Mouse (Mus musculus) limb, embryonic 10.5 days (tissue): Measurements from ENCODE around the gene Myh7. TPM values are rescaled to one million over a fixed set of nuclear protein-coding genes. Genes with fewer than 3 reads are reported as not detected.
"Not testable (repeated sequence)": the region's sequence is repeated elsewhere in the genome, so short reads cannot be mapped to it uniquely, and the experiment has no call there.

Experiments used
- DNase-seq: peaks from one replicate; pipeline ENCODE4 v3.0.0-alpha.2; 2017; ENCODE audit warnings: low spot score
- H3K27ac ChIP-seq: fragments of 300-500 bp; sonication (generic); 2 replicates; pipeline ENCODE4 v1.5.1; 2016; ENCODE audit warnings: mild to moderate bottlenecking
- H3K27me3 ChIP-seq: fragments of 300-500 bp; sonication (generic); 2 replicates; pipeline ENCODE4 v1.6.1; 2016; ENCODE audit warnings: low read depth, mild to moderate bottlenecking; ENCODE audit not compliant: poor library complexity, severe bottlenecking
- H3K36me3 ChIP-seq: fragments of 300-500 bp; sonication (generic); 2 replicates; pipeline ENCODE4 v1.6.1; 2016; ENCODE audit warnings: mild to moderate bottlenecking, moderate library complexity
- H3K4me1 ChIP-seq: fragments of 300-500 bp; sonication (generic); 2 replicates; pipeline ENCODE4 v1.6.1; 2016
- H3K4me3 ChIP-seq: fragments of 300-500 bp; sonication (generic); 2 replicates; pipeline ENCODE4 v1.5.1; 2016; ENCODE audit warnings: mild to moderate bottlenecking, moderate library complexity
- H3K9me3 ChIP-seq: fragments of 300-500 bp; sonication (generic); replicated peaks from 2 replicates; pipeline ENCODE4 v1.6.1; 2016; ENCODE audit warnings: mild to moderate bottlenecking
- WGBS: fragments of 180-500 bp; shearing (Covaris S2); methylation state at CpG from one replicate; pipeline ENCODE4 v1.1.7; 2016; 5-methylcytosine and 5-hydroxymethylcytosine counted together
- polyA plus RNA-seq: library from polyadenylated mRNA; unstranded; fragments of >200 nt; fragmentation: Nextera tagmentation; extraction: Ambion mirVana; gene quantifications from 2 replicates; pipeline ENCODE4 v1.2.1, GENCODE M21; 2016

The Myh7 gene
- polyA plus RNA-seq, 1 experiment from 2014 or later: 4.4 TPM

DNA sequence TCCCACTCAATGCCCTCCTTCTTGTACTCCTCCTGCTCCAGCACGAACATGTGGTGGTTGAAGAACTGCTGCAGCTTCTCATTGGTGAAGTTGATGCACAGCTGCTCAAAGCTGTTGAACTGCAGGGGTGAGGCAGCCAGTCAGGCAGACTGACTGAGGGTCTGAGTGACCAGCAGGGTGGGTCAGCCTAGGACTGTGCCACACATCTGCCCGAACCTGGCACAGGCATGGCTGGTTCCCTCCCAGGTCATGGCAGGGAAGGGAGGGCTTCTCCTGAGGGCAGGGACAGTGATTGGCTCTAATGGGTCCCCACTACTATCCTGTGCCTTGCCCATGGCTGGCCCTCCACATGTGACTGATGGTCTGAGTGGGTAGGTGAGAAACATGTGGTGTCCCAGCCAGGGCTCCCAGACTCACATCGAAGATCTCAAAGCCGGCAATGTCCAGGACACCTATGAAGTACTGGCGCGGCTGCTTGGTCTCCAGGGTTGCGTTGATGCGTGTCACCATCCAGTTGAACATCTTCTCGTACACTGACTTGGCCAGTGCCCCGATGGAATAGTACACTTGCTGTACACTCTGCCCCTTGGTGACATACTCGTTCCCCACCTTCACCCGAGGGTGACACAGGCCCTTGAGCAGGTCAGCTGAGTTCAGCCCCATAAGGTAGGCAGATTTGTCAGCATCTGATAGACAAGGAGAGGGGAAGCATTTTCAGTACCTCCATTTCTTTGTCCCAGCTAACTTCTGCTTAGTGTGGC lies 34.4 kb downstream of the Myh7 start:
- H3K36me3 ChIP-seq, H3K4me1 ChIP-seq, H3K27ac ChIP-seq, H3K27me3 ChIP-seq, H3K9me3 ChIP-seq, H3K4me3 ChIP-seq, DNase-seq: not testable (repeated sequence)
- 92% methylated on average over 12 of the region's 12 CpGs for WGBS

DNA sequence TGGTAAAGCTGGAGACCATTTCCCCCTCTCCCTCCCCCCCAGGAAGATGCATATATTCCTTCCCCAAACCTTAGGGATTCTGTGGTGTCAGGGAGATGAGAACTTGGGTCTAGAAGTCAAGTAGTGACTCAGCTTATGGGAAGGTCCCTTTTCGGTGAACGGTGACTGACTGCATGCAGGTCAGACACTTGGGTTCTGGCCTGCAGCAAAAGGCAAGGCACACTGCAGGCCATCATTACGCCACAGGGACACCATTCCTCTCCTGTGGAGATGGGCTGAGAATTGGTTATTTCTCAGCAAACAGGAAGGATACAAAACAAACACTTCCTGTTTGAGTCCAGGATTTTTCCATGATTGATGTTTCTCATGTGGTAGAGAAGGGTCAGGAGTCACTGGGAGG lies 35.2 kb downstream of the Myh7 start:
- Histone ChIP-seq H3K27me3 (no peaks in the 10 kb centered on the region), H3K4me1 (0 out of 2 replicates have a peak, but pooled peaks cover 5% of the 10 kb centered on the region), H3K27ac (no peak overlapping the region), H3K4me3 (no peak overlapping the region), H3K36me3 (no peaks in the 10 kb centered on the region), H3K9me3 (no peaks in the 10 kb centered on the region)
- no peak for DNase-seq
- WGBS: 95% methylated on average over 3 of the region's 3 CpGs

DNA sequence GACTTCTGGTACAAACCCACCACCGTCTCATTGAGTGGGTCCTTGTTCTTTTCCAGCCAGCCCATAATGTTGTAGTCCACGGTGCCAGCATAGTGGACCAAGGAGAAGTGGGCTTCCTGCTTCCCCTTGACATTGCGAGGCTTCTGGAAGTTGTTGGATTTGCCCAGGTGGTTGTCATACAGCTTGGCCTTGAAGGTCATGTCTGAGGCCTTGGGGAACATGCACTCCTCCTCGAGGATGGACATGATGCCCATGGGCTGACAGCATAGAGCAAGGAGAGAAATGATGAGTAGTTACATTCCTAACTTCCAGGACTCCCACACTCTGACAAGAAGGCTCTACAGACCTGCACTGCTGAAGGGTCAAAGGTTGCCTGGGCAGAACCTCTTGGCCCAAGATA lies 35.9 kb downstream of the Myh7 start:
- no peaks in the 10 kb centered on the region for H3K27me3 ChIP-seq
- 84% methylated on average over 4 of the region's 4 CpGs for WGBS
- H3K4me3 ChIP-seq: no peak overlapping the region
- no peak overlapping the region for H3K27ac ChIP-seq
- no peaks in the 10 kb centered on the region for H3K9me3 ChIP-seq
- no peak for DNase-seq
- H3K4me1 ChIP-seq: 0 out of 2 replicates have a peak, but pooled peaks cover 5% of the 10 kb centered on the region
- no peaks in the 10 kb centered on the region for H3K36me3 ChIP-seq

DNA sequence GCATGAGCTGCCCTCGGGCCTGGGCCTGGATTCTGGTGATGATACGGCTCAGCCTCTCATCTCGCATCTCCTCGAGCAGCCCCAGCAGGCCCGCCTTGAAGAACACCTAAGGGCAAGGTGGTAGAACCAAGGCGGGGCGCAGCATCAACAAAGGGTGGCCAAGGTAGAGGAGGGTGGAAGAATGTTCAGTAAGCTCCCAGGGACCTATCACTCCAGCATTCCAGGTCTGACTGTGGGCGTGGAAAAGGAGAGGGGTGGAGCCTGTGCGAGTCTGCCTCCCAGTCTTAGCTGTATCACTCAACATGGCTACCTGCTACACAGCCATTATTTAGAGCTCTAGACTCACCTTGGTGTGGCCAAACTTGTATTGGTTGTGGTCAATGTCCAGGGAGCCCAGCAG lies 37.9 kb downstream of the Myh7 start:
- 86% methylated on average over 9 of the region's 9 CpGs for WGBS
- 0 out of 2 replicates have a peak, but pooled peaks cover 5% of the 10 kb centered on the region for H3K4me1 ChIP-seq
- H3K4me3 ChIP-seq: no peak overlapping the region
- DNase-seq: no peak
- H3K9me3 ChIP-seq: no peaks in the 10 kb centered on the region
- H3K27ac ChIP-seq: no peak overlapping the region
- H3K27me3 ChIP-seq: no peaks in the 10 kb centered on the region
- H3K36me3 ChIP-seq: no peaks in the 10 kb centered on the region

DNA sequence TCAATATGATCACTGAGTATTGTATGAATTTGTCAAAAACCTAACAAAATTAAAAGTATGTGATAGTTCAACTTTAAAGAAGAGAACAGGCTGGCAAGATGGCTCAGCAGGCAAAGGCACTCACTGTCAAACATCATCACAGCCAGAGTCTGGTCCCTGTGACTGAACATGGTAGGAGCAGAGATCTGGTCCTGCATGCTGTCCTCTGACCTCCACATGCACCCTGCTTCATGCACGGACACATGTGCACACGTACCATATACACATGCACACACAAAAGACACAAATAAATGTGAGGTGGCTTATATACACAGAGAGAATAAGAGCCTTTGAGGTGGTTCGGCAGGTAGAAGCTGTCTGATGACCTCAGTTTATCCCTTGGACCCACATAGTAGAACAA lies 38.9 kb downstream of the Myh7 start:
- Histone ChIP-seq H3K27me3 (peaks cover 5% of the 10 kb centered on the region; the same call in 1 of the 2 replicates), H3K36me3 (no peaks in the 10 kb centered on the region), H3K9me3 (no peaks in the 10 kb centered on the region), H3K27ac (no peak overlapping the region), H3K4me3 (no peak overlapping the region), H3K4me1 (no peaks in the 10 kb centered on the region)
- no peak for DNase-seq
- 96% methylated on average over 3 of the region's 3 CpGs for WGBS

DNA sequence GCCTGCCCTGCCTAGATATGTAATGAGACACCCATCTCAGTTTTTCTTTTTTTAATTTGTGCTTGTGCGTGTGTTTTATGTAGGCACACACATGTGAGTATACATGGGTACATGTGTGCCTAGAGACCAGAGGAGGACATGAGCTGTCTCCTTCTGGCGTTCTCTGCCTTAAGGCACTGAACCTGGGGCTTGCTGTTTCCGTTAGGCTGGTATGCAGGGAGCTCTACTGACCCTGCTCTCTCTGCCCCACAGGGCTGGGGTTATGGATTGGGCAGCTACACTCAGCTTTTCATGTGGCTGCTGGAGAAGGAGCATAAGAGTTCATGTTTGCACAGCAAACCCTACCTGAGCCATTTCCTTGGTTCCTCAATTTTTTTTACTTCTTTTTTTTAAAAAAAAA lies 40.0 kb downstream of the Myh7 start:
- Histone ChIP-seq H3K4me3 (no peak overlapping the region), H3K36me3 (no peaks in the 10 kb centered on the region), H3K27ac (no peak overlapping the region), H3K9me3 (no peaks in the 10 kb centered on the region), H3K27me3 (peaks cover 12% of the 10 kb centered on the region; the same call in 1 of the 2 replicates), H3K4me1 (no peaks in the 10 kb centered on the region)
- no peak for DNase-seq
- WGBS: 86% methylated on average over 3 of the region's 3 CpGs

DNA sequence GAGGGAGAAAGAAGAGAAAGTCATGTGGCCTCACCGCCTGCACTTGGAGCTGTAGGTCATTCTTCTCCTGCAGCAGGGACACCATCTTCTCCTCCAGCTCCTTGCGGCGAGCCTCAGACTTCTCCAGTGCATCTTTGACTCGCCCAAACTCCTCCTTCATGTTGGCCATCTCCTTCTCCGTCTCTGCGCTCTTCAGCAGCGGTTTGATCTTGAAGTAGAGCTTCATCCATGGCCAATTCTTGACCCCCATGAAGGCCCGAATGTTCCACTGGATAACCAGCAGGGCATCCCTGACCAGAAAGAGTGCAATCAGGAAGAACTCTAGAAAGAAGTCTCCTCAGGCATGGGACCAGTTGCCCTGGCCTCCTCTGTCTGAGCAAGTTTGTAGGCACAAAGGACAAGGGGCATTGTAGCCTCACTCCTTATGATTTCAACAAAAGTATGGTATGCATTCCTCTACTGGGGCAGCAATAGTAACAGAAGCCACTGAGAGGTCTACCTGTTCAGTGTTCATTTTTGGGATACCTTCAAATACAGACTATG lies 40.7 kb downstream of the Myh7 start:
- no peak overlapping the region for H3K4me3 ChIP-seq
- H3K36me3 ChIP-seq: no peaks in the 10 kb centered on the region
- no peaks in the 10 kb centered on the region for H3K9me3 ChIP-seq
- H3K4me1 ChIP-seq: no peaks in the 10 kb centered on the region
- peaks cover 15% of the 10 kb centered on the region; the same call in 1 of the 2 replicates for H3K27me3 ChIP-seq
- no peak overlapping the region for H3K27ac ChIP-seq
- no peak for DNase-seq
- 92% methylated on average over 8 of the region's 8 CpGs for WGBS

DNA sequence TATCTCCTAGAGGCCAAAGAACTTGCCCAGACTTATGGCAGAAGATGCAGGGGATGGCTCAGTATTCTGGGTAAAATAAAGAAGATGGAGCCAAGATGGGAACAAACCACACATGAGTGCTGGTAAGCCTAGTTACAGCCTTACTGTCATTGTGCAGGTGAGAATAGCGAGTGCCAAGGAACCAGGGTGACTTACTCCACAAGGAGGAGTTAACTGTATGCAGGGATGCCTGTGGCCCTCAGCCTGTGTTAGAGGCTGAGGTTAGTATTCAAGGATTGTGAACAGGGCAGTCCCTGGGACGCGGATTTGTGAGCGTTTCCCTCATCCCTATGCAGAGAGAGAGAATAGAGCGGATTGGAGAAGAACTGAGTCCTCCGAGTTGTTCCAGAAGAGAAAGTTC lies 42.8 kb downstream of the Myh7 start:
- WGBS: 87% methylated on average over 6 of the region's 6 CpGs
- Histone ChIP-seq H3K9me3 (no peaks in the 10 kb centered on the region), H3K4me1 (no peaks in the 10 kb centered on the region), H3K4me3 (no peak overlapping the region), H3K36me3 (no peaks in the 10 kb centered on the region), H3K27me3 (peaks cover 15% of the 10 kb centered on the region; the same call in 1 of the 2 replicates), H3K27ac (no peak overlapping the region)
- DNase-seq: no peak

DNA sequence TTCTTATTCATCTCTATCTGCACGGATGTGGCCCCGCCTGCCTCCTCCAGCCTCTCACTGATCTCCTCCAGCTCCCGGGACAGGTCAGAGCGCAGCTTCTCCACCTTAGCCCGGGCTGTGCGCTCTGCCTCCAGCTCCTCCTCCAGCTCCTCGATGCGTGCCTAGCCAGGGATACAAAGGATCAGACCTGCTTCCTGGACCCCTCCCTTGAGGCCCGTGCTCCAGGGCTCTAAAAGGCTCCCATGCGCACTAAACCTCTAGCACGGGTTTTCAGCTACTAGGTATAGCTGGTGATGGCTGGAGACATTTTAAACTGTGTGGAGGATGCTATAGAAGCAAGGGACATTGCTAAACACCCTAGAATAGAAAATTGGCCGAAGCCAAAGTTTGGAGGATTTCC lies 43.9 kb downstream of the Myh7 start:
- no peaks in the 10 kb centered on the region for H3K4me1 ChIP-seq
- H3K9me3 ChIP-seq: no peaks in the 10 kb centered on the region
- 63% methylated on average over 12 of the region's 12 CpGs for WGBS
- H3K27me3 ChIP-seq: peaks cover 15% of the 10 kb centered on the region; the same call in 1 of the 2 replicates
- no peak overlapping the region for H3K4me3 ChIP-seq
- no peak for DNase-seq
- H3K27ac ChIP-seq: no peak overlapping the region
- no peaks in the 10 kb centered on the region for H3K36me3 ChIP-seq

DNA sequence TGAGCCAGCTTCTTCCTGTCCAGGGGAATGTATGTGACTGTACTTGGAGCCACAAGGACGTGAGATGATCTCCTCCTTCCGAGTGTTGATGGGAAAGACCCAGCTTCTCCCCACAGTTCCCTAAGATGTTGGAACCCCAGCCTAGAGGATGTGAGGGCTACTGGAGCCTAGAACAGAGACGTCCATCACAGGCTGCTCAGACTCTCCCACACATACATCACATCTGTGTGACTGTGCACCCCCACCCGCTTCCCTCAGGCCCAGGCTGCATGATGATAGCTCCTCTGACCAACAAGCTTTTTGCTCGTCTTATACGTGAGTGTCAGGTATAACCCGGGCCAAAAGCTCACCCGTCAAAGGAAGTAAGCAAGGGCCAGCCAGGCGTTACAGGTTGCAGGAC lies 45.6 kb downstream of the Myh7 start:
- H3K4me1 ChIP-seq: no peaks in the 10 kb centered on the region
- H3K9me3 ChIP-seq: no peaks in the 10 kb centered on the region
- no peak overlapping the region for H3K4me3 ChIP-seq
- H3K27ac ChIP-seq: no peak overlapping the region
- H3K36me3 ChIP-seq: no peaks in the 10 kb centered on the region
- peaks cover 15% of the 10 kb centered on the region; the same call in 1 of the 2 replicates for H3K27me3 ChIP-seq
- WGBS: 90% methylated on average over 9 of the region's 9 CpGs
- no peak for DNase-seq

DNA sequence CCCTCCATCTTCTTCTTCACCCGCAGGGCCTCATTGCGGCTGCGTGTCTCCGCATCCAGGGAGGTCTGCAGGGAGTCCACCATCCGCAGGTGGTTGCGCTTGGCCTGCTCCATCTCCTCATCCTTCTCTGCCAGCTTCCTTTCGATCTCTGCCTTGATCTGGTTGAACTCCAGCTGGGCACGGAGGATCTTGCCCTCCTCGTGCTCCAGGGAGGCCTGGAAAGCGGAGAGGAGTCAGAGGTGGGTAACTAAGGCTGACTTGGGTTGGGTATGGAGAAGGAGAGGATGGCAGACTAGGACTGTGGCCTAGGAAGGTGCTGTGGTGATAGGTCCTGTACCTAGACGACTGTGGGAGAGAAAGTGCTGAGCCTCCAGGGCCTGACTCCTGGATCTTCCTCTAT lies 47.4 kb downstream of the Myh7 start:
- not testable (repeated sequence) for H3K27ac ChIP-seq, H3K9me3 ChIP-seq, DNase-seq, H3K4me1 ChIP-seq, H3K4me3 ChIP-seq, H3K36me3 ChIP-seq
- WGBS: 93% methylated on average over 11 of the region's 11 CpGs
- H3K27me3 ChIP-seq: peaks cover 15% of the 10 kb centered on the region; the same call in 1 of the 2 replicates

DNA sequence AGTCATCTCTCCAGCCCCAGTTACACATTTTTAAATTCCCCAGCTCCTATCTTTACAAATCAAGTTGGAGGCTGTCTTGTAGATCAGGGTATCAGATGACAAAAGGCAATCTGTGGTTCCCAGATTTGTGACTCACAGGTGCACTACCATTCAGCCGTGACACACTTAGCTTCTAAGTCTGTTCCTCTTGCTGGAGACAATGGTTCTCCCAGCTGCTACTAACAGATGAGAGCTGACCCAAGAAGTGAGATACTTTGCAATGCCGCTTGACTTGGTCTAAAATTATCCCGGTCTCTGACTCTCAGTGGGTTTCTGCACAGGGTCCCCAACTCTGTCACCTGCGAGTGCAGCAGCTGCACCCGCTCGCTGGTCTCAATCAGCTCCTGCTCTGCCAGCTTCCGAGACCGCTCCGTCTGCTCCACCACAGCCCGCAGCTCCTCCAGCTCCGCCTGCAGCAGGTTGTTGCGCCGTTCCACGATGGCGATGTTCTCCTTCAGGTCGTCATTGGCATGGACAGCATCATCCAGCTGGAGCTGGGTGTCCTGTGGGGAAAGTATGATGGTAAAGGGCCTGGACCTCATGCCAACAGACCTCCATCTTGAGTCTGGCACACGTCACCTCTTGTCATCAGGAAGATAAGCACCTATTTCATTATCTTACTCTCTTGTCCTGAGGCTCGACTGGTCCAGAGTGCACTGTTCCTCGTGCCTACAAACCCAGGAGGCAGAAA lies 48.3 kb downstream of the Myh7 start:
- H3K4me1 ChIP-seq: no peaks in the 10 kb centered on the region
- H3K9me3 ChIP-seq: no peaks in the 10 kb centered on the region
- DNase-seq: no peak
- H3K27me3 ChIP-seq: peaks cover 12% of the 10 kb centered on the region; the same call in 1 of the 2 replicates
- WGBS: 85% methylated on average over 19 of the region's 19 CpGs
- H3K27ac ChIP-seq: no peak overlapping the region
- no peaks in the 10 kb centered on the region for H3K36me3 ChIP-seq
- no peak overlapping the region for H3K4me3 ChIP-seq

DNA sequence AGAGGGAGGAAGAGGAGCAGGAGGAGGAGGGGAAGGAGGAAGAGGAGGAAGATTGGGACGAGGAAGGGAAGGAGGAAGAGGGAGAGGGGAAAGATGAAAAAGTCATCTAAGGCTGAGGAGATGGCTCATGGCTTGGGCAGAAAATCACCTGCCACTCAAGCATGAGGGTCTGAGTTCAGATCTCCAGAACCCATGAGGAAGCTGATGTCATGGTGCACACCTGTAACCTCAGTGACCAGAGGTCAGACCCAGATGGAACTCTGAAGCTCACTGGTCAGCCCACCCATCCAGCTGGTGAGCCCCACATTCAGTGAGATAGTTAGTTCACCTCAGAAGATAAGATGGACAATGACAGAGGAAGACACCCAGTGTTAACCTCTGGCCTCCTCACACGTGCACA lies 49.5 kb downstream of the Myh7 start:
- H3K4me3 ChIP-seq: no peak overlapping the region
- no peak for DNase-seq
- no peak overlapping the region for H3K27ac ChIP-seq
- 70% methylated on average over 2 of the region's 2 CpGs for WGBS
- H3K9me3 ChIP-seq: no peaks in the 10 kb centered on the region
- H3K27me3 ChIP-seq: peaks cover 7% of the 10 kb centered on the region; the same call in 1 of the 2 replicates
- no peaks in the 10 kb centered on the region for H3K4me1 ChIP-seq
- H3K36me3 ChIP-seq: no peaks in the 10 kb centered on the region
